Mouse (Mus musculus) left cerebral cortex, adult 2 months (tissue): ENCODE measurements at regions not wholly inside any gene's neighbourhood (a gene's known extent, or its start where the extent isn't known, plus 50 kb on each side); places are given as distances from the start of the nearest gene placed in this dataset.

ENCODE experiments used
- DNase-seq, 2 experiments: peaks; one replicate each; pipeline ENCODE4 v3.0.0; 2021 to 2022; ENCODE audit warnings: low spot score in 2 of 2, mixed read lengths in 1 of 2; ENCODE audit errors: extremely low spot score in 1 of 2
- H3K27ac ChIP-seq: fragments of 200-600 bp; 2 replicates; pipeline ENCODE4 v1.8.1; 2022
- H3K4me3 ChIP-seq: fragments of 200-600 bp; 2 replicates; pipeline ENCODE4 v1.8.1; 2022
- CTCF ChIP-seq: fragments of 200-600 bp; IDR thresholded peaks from 2 replicates; pipeline ENCODE4 v1.8.1; 2022; ENCODE audit warnings: antibody characterized with exemption, mild to moderate bottlenecking, moderate library complexity
- intact Hi-C: fragments of 180-260 bp; cut with DNase I; formaldehyde crosslinking; loops from one replicate; pipeline ENCODE4 v1.15.1; 2025

GRCm38 (mm10) chr6:112062956-112063355 is 210.6 kb upstream of the Lmcd1 start:
- Histone ChIP-seq H3K27ac (no peak overlapping the region), H3K4me3 (no peak overlapping the region)
- no peak for DNase-seq
- no peak for TF ChIP-seq CTCF
- intact Hi-C loops = no loop called here

GRCm38 (mm10) chr6:112090597-112090996 is 183.0 kb upstream of the Lmcd1 start:
- intact Hi-C loops = loop anchor here (10.0 kb wide), 1 partner anchor 1536 kb away; no protein-coding TSS in a partner anchor
- no peak for DNase-seq
- TF ChIP-seq CTCF = no peak
- Histone ChIP-seq H3K4me3 (no peak overlapping the region), H3K27ac (no peak overlapping the region)

- peak; percentile 72 for TF ChIP-seq CTCF
- Histone ChIP-seq H3K27ac (no peak overlapping the region), H3K4me3 (no peak overlapping the region)
- intact Hi-C loops = loop anchor here (10.0 kb wide), 1 partner anchor 1536 kb away; no protein-coding TSS in a partner anchor
- DNase-seq = peak; percentile 69 to 74
Measured at GRCm38 (mm10) chr6:112091125-112091763, 182.3 kb upstream of the Lmcd1 start.

- peak; percentile 47 for TF ChIP-seq CTCF
- DNase-seq = no peak
- intact Hi-C loops = loop anchor here (10.0 kb wide), 1 partner anchor 1538 kb away; no protein-coding TSS in a partner anchor
Measured at GRCm38 (mm10) chr6:112093300-112093699, 180.3 kb upstream of the Lmcd1 start.

GRCm38 (mm10) chr6:112097699-112098098 is 175.9 kb upstream of the Lmcd1 start:
- intact Hi-C loops = loop anchor here (10.0 kb wide), 1 partner anchor 1543 kb away; no protein-coding TSS in a partner anchor
- DNase-seq = no peak
- Histone ChIP-seq H3K4me3 (no peak overlapping the region), H3K27ac (no peak overlapping the region)
- no peak for TF ChIP-seq CTCF

More at GRCm38 (mm10) chr6:112093300-112093699, 180.3 kb upstream of the Lmcd1 start:
- no peak overlapping the region for H3K27ac ChIP-seq
- H3K4me3 ChIP-seq = no peak overlapping the region

- no peak for TF ChIP-seq CTCF
- Histone ChIP-seq H3K4me3 (no peak overlapping the region), H3K27ac (no peak overlapping the region)
- intact Hi-C loops = loop anchor here (5.0 kb wide), 1 partner anchor 1461 kb away; the partner anchor contains the start of gene Grm7
- peak; percentile 43 to 66 for DNase-seq
Measured at GRCm38 (mm10) chr6:112108651-112109050, 164.9 kb upstream of the Lmcd1 start.

GRCm38 (mm10) chr6:112119180-112119579 is 154.4 kb upstream of the Lmcd1 start:
- intact Hi-C loops = no loop called here
- no peak for DNase-seq
- H3K27ac ChIP-seq = no peak overlapping the region
- no peak overlapping the region for H3K4me3 ChIP-seq
- TF ChIP-seq CTCF = no peak; the same call in none of the 2 replicates

- no peak overlapping the region for H3K4me3 ChIP-seq
- TF ChIP-seq CTCF = peak; percentile 55
- DNase-seq = no peak
- intact Hi-C loops = no loop called here
- H3K27ac ChIP-seq = no peak overlapping the region
Measured at GRCm38 (mm10) chr6:112133522-112133921, 140.0 kb upstream of the Lmcd1 start.

GRCm38 (mm10) chr6:112152535-112153364 is 120.8 kb upstream of the Lmcd1 start:
- TF ChIP-seq CTCF = no peak
- Histone ChIP-seq H3K27ac (no peak overlapping the region), H3K4me3 (no peak overlapping the region)
- intact Hi-C loops = no loop called here
- DNase-seq = no peak

GRCm38 (mm10) chr6:112167487-112167886 is 106.1 kb upstream of the Lmcd1 start:
- TF ChIP-seq CTCF = no peak
- intact Hi-C loops = no loop called here
- H3K27ac ChIP-seq = no peak overlapping the region

GRCm38 (mm10) chr6:112176344-112176743 is 97.2 kb upstream of the Lmcd1 start:
- H3K4me3 ChIP-seq = no peak overlapping the region
- intact Hi-C loops = no loop called here
- no peak for TF ChIP-seq CTCF
- no peak for DNase-seq
- H3K27ac ChIP-seq = no peak overlapping the region

More at GRCm38 (mm10) chr6:112167487-112167886, 106.1 kb upstream of the Lmcd1 start:
- no peak overlapping the region for H3K4me3 ChIP-seq
- DNase-seq = no peak

GRCm38 (mm10) chr6:112187636-112188035 is 85.9 kb upstream of the Lmcd1 start:
- H3K27ac ChIP-seq = no peak overlapping the region
- TF ChIP-seq CTCF = no peak
- DNase-seq = no peak
- intact Hi-C loops = no loop called here
- H3K4me3 ChIP-seq = no peak overlapping the region
